Mouse (Mus musculus): ENCODE measurements around the gene Scin. TPM values are rescaled to one million over a fixed set of nuclear protein-coding genes. Genes with fewer than 3 reads are reported as not detected.

The Scin gene
- polyA plus RNA-seq, 1 experiment: 0.01 TPM

DNA sequence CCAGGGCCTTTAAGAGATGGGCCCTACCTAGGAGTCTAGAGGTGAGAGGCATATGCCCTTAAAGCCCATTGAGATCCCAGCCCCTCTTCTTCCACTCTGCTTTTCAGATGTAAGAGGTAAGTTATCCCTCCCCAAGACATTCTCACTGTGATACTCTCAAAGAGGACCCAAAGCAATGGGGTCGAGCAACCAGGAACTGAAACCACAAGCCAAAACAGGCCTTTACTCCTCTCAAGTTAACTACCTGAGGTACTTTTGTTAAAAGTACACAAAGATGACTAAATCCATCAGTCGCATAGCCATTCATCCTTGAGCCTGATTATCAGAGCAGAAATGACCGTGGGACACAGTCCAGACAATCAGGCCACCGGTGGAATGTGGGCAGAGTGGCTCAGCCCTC lies 19.1 kb downstream of the Scin start:
- no peaks in the 10 kb centered on the region for H3K36me3 ChIP-seq (ENCODE audit: control insufficient read depth, insufficient read depth)
- no peak overlapping the region for H3K4me2 ChIP-seq (ENCODE audit: low read depth)
- H3ac ChIP-seq (ENCODE audit: control insufficient read depth, insufficient read length): no peak overlapping the region
- no peaks in the 10 kb centered on the region for H3K79me2 ChIP-seq (ENCODE audit: control insufficient read depth, insufficient read depth)
- no peak overlapping the region for H3K4me3 ChIP-seq
- TF ChIP-seq TCF3 (IDR thresholded peaks at IDR 0.05; ENCODE audit: insufficient read length, low read depth) (no peak), MAX (IDR thresholded peaks at IDR 0.05; ENCODE audit: low read depth) (no peak), USF1 (IDR thresholded peaks at IDR 0.05; ENCODE audit: low read depth) (no peak), MYOG (IDR thresholded peaks at IDR 0.05; ENCODE audit: control insufficient read depth in 1 of 3, insufficient read depth in 1 of 3, insufficient read length in 2 of 3, low read depth in 2 of 3) (no peak), POLR2AphosphoS2 (IDR thresholded peaks at IDR 0.05; ENCODE audit: insufficient read length, low read depth) (no peak), TCF12 (IDR thresholded peaks at IDR 0.05; ENCODE audit: insufficient read depth, poor library complexity, severe bottlenecking) (no peak)
- no peaks in the 10 kb centered on the region for H3K27me3 ChIP-seq (ENCODE audit: control insufficient read depth, insufficient read depth, insufficient read length)

DNA sequence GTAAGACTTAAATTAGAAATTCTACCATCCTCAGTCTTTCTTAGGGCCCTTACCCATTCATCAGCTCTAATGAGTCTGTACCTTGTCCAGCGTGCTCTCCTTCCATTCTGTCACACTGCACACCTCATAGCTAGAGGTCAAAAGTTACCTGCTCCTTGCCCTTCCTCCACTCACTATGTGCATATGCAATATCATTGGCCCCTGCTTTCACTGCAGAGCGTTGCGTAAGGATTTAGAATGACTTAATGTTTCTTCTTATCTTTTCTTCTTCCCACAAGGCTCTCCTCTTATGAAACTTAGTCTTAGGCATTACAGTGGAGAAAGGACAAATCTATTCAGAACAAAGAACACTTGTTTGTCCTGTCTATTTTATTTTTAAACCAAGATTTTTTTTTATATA lies 20.0 kb downstream of the Scin start:
- Histone ChIP-seq H3K79me2 (ENCODE audit: control insufficient read depth, insufficient read depth) (no peaks in the 10 kb centered on the region), H3K27me3 (ENCODE audit: control insufficient read depth, insufficient read depth, insufficient read length) (no peaks in the 10 kb centered on the region), H3K4me3 (no peak overlapping the region), H3K4me2 (ENCODE audit: low read depth) (no peak overlapping the region), H3ac (ENCODE audit: control insufficient read depth, insufficient read length) (no peak overlapping the region), H3K36me3 (ENCODE audit: control insufficient read depth, insufficient read depth) (no peaks in the 10 kb centered on the region)
- TF ChIP-seq MYOG (IDR thresholded peaks at IDR 0.05; ENCODE audit: control insufficient read depth in 1 of 3, insufficient read depth in 1 of 3, insufficient read length in 2 of 3, low read depth in 2 of 3) (no peak), SRF (IDR thresholded peaks at IDR 0.05; ENCODE audit: control insufficient read depth, insufficient read length, low read depth) (no peak), USF1 (IDR thresholded peaks at IDR 0.05; ENCODE audit: low read depth) (no peak), CEBPB (IDR thresholded peaks at IDR 0.05; ENCODE audit: insufficient read depth, poor library complexity, severe bottlenecking) (no peak), POLR2A (IDR thresholded peaks at IDR 0.05; ENCODE audit: insufficient read length, low read depth) (no peak), MAX (IDR thresholded peaks at IDR 0.05; ENCODE audit: low read depth) (no peak), TCF3 (IDR thresholded peaks at IDR 0.05; ENCODE audit: insufficient read length, low read depth) (no peak), MYOD1 (IDR thresholded peaks at IDR 0.05; ENCODE audit: control insufficient read depth in 1 of 3, insufficient read length in 2 of 3, low read depth in 2 of 3) (no peak)

DNA sequence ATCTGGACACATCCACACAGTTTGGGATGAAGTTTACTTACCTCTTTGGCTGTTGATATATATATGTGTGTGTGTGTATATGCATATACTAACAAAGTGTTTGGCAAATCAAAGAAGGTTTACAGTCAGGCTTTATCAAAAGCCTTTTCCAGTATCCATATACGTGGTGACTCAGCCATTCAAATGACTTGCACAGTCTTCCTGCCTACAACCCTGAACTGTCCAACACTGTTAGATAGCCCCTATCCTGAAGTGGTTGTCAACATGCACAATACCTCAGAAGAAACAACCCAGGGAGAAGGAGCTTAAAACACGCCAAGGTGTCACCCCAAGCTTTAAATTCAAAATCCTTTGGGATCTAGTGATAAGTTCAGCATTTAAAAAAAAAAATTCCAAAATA lies 20.4 kb downstream of the Scin start:
- Histone ChIP-seq H3K79me2 (ENCODE audit: control insufficient read depth, insufficient read depth) (no peaks in the 10 kb centered on the region), H3K4me3 (no peak overlapping the region), H3ac (ENCODE audit: control insufficient read depth, insufficient read length) (no peak overlapping the region), H3K4me2 (ENCODE audit: low read depth) (no peak overlapping the region), H3K36me3 (ENCODE audit: control insufficient read depth, insufficient read depth) (no peaks in the 10 kb centered on the region), H3K27me3 (ENCODE audit: control insufficient read depth, insufficient read depth, insufficient read length) (no peaks in the 10 kb centered on the region)
- no peak for TF ChIP-seq POLR2AphosphoS2 (IDR thresholded peaks at IDR 0.05; ENCODE audit: insufficient read length, low read depth)
- TF ChIP-seq TCF3 (IDR thresholded peaks at IDR 0.05; ENCODE audit: insufficient read length, low read depth): no peak
- TF ChIP-seq MYOD1 (IDR thresholded peaks at IDR 0.05; ENCODE audit: control insufficient read depth in 1 of 3, insufficient read length in 2 of 3, low read depth in 2 of 3): no peak
- TF ChIP-seq POLR2A (IDR thresholded peaks at IDR 0.05; ENCODE audit: insufficient read length, low read depth): no peak
- no peak for TF ChIP-seq REST (IDR thresholded peaks at IDR 0.05; ENCODE audit: insufficient read depth, insufficient read length)
- TF ChIP-seq MAX (IDR thresholded peaks at IDR 0.05; ENCODE audit: low read depth): no peak
- no peak for TF ChIP-seq CEBPB (IDR thresholded peaks at IDR 0.05; ENCODE audit: insufficient read depth, poor library complexity, severe bottlenecking)
- no peak for TF ChIP-seq USF1 (IDR thresholded peaks at IDR 0.05; ENCODE audit: low read depth)
- TF ChIP-seq MYOG (IDR thresholded peaks at IDR 0.05; ENCODE audit: control insufficient read depth in 1 of 3, insufficient read depth in 1 of 3, insufficient read length in 2 of 3, low read depth in 2 of 3): no peak
- TF ChIP-seq SRF (IDR thresholded peaks at IDR 0.05; ENCODE audit: control insufficient read depth, insufficient read length, low read depth): no peak
- TF ChIP-seq E2F4 (IDR thresholded peaks at IDR 0.05; ENCODE audit: insufficient read depth): no peak
- TF ChIP-seq TCF12 (IDR thresholded peaks at IDR 0.05; ENCODE audit: insufficient read depth, poor library complexity, severe bottlenecking): no peak

DNA sequence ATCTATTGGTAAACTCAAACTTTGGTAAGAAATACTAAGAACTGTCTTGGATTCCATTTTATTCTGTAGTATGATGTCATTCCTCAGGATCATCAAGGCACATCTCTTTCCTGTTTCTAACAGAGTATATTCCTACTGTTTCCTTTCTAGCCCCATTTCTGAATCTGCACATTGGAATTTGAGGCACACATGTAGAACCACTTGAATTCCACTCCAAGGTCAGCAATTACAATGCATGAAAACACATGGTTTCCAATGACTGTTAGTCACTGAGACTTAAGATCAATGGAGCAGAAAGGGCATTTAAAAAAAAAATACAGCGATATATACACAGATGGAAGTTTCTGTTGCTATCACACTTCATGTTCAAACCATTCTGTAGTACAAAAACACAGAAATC lies 24.8 kb downstream of the Scin start:
- H3K4me2 ChIP-seq (ENCODE audit: low read depth): no peak overlapping the region
- H3K36me3 ChIP-seq (ENCODE audit: control insufficient read depth, insufficient read depth): no peaks in the 10 kb centered on the region
- no peaks in the 10 kb centered on the region for H3K27me3 ChIP-seq (ENCODE audit: control insufficient read depth, insufficient read depth, insufficient read length)
- H3K4me3 ChIP-seq: no peak overlapping the region
- TF ChIP-seq POLR2A (IDR thresholded peaks at IDR 0.05; ENCODE audit: insufficient read length, low read depth): no peak
- TF ChIP-seq CEBPB (IDR thresholded peaks at IDR 0.05; ENCODE audit: insufficient read depth, poor library complexity, severe bottlenecking): no peak
- TF ChIP-seq MYOD1 (IDR thresholded peaks at IDR 0.05; ENCODE audit: control insufficient read depth in 1 of 3, insufficient read length in 2 of 3, low read depth in 2 of 3): no peak
- TF ChIP-seq TCF3 (IDR thresholded peaks at IDR 0.05; ENCODE audit: insufficient read length, low read depth): no peak
- no peak for TF ChIP-seq MYOG (IDR thresholded peaks at IDR 0.05; ENCODE audit: control insufficient read depth in 1 of 3, insufficient read depth in 1 of 3, insufficient read length in 2 of 3, low read depth in 2 of 3)
- TF ChIP-seq TCF12 (IDR thresholded peaks at IDR 0.05; ENCODE audit: insufficient read depth, poor library complexity, severe bottlenecking): no peak
- no peak for TF ChIP-seq SRF (IDR thresholded peaks at IDR 0.05; ENCODE audit: control insufficient read depth, insufficient read length, low read depth)
- no peak for TF ChIP-seq E2F4 (IDR thresholded peaks at IDR 0.05; ENCODE audit: insufficient read depth)
- TF ChIP-seq USF1 (IDR thresholded peaks at IDR 0.05; ENCODE audit: low read depth): no peak
- no peaks in the 10 kb centered on the region for H3K79me2 ChIP-seq (ENCODE audit: control insufficient read depth, insufficient read depth)
- no peak overlapping the region for H3ac ChIP-seq (ENCODE audit: control insufficient read depth, insufficient read length)

DNA sequence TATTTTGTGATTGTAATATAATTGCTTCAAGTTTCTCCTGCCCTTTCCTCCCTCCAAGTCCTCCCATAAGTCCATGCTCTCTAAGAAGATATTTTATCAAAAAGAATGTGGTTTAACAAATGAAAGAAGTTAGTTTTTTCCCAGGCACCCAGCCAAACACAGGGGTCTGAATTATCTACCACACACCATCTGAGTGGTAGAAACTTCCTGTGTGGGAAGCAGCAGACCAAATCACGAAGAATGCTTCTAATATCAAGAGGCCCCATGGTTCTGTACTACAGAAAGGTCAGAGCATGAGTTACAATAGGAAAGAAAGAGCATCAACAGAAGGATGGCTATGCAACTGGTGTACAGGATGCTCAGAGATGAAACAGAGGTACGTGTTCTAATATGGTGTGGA lies 25.9 kb downstream of the Scin start:
- no peaks in the 10 kb centered on the region for H3K27me3 ChIP-seq (ENCODE audit: control insufficient read depth, insufficient read depth, insufficient read length)
- no peak for TF ChIP-seq USF1 (IDR thresholded peaks at IDR 0.05; ENCODE audit: low read depth)
- no peak for TF ChIP-seq SRF (IDR thresholded peaks at IDR 0.05; ENCODE audit: control insufficient read depth, insufficient read length, low read depth)
- TF ChIP-seq CEBPB (IDR thresholded peaks at IDR 0.05; ENCODE audit: insufficient read depth, poor library complexity, severe bottlenecking): no peak
- no peak for TF ChIP-seq MYOD1 (IDR thresholded peaks at IDR 0.05; ENCODE audit: control insufficient read depth in 1 of 3, insufficient read length in 2 of 3, low read depth in 2 of 3)
- no peak for TF ChIP-seq MAX (IDR thresholded peaks at IDR 0.05; ENCODE audit: low read depth)
- H3K4me3 ChIP-seq: no peak overlapping the region
- H3K4me2 ChIP-seq (ENCODE audit: low read depth): no peak overlapping the region
- H3K36me3 ChIP-seq (ENCODE audit: control insufficient read depth, insufficient read depth): no peaks in the 10 kb centered on the region
- H3ac ChIP-seq (ENCODE audit: control insufficient read depth, insufficient read length): no peak overlapping the region
- no peaks in the 10 kb centered on the region for H3K79me2 ChIP-seq (ENCODE audit: control insufficient read depth, insufficient read depth)

All from myocyte (in vitro differentiated cells).